Mouse (Mus musculus): ENCODE measurements around the gene Fzr1.

- no peak for TF ChIP-seq POLR2A (IDR thresholded peaks at IDR 0.05; ENCODE audit: insufficient read depth, low read length)
- TF ChIP-seq CTCF (IDR thresholded peaks at IDR 0.05; ENCODE audit: low read depth, low read length) = no peak
- no peak for TF ChIP-seq EP300 (IDR thresholded peaks at IDR 0.05; ENCODE audit: insufficient read depth, low read depth, low read length)
Measured at GRCm38 (mm10) chr10:81342686-81343505, 35.4 kb downstream of the Fzr1 start, which contains the start of gene Gipc3.
